Mouse (Mus musculus) B cell, adult (primary cell): Measurements from ENCODE around the gene Tmem221. TPM values are rescaled to one million over a fixed set of nuclear protein-coding genes. Genes with fewer than 3 reads are reported as not detected.

ENCODE experiments used
- total RNA-seq: library from RNA; stranded (reverse); gene quantifications from 4 replicates; pipeline ENCODE4 v1.2.4, GENCODE M21; 2023; ENCODE audit not compliant: inconsistent age

The Tmem221 gene
- 0.33 TPM in 1 of 4 replicates, not detected in the others for total RNA-seq

GRCm38 (mm10) chr8:71558071-71558957 lies at the start of gene Tmem221:
TSS of gene Tmem221 (minus strand) at chr8:71558871.

GRCm38 (mm10) chr8:71597451-71597850 lies 38.8 kb upstream of the Tmem221 start, which contains the start of gene Fam129c:
TSS of gene Fam129c (plus strand) at chr8:71597648.

GRCm38 (mm10) chr8:71591471-71592373 lies 33.1 kb upstream of the Tmem221 start, which contains the start of gene Pgls:
TSS of gene Pgls (plus strand) at chr8:71592176.

DNA sequence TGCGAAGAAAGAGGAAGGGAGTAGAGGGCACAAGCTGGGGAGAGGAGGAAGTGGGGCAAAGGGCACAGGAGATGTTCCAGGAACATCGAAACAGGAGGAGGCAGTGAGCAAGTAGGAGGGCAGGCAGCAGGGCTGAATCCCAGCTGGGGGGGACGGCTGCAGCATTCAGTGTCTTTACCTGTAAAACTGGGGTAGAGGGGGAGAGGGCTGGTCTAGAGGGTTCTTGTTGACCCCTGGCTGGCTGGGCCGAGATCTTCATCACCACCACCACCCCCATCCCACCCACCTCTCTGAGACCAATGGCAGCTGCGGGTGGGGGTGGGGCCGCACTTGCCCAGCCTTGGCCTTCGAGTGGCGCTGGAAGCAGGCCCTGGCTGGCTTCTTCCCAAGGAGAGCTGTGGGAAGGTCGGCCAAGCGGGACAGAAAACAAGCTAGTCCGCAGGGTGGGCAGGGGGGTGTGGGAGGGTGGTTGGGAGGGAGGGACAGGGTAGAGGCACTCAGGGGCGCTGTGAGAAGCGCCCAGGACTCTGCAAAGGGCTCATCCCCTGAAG lies 9.8 kb upstream of the Tmem221 start, which contains the start of gene Slc27a1:
Gene Slc27a1 (plus strand): TSS at position 496 of the 551 bp plus-strand sequence.

DNA sequence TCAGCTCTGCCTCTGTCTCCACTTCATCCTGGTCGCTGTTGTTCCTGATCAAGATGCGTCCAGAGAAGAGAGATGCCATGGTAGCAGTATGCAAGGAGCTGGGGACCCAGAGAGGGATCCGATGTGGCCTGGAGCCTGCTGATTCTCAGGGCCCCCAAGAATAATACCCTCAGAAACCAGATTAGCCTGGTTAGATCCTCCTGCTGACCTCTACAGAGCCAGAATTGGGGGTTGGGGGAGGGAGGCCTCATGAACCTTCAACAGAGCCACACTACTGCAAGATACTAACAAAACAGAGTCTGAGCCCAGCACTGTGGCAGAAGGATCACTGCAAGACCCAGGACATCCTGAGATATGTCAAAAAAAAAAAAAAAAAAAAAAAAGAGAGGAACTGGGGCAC lies 7.8 kb upstream of the Tmem221 start, which contains the start of gene Nxnl1:
Gene Nxnl1 (minus strand): TSS at position 101 of the 400 bp plus-strand sequence.

DNA sequence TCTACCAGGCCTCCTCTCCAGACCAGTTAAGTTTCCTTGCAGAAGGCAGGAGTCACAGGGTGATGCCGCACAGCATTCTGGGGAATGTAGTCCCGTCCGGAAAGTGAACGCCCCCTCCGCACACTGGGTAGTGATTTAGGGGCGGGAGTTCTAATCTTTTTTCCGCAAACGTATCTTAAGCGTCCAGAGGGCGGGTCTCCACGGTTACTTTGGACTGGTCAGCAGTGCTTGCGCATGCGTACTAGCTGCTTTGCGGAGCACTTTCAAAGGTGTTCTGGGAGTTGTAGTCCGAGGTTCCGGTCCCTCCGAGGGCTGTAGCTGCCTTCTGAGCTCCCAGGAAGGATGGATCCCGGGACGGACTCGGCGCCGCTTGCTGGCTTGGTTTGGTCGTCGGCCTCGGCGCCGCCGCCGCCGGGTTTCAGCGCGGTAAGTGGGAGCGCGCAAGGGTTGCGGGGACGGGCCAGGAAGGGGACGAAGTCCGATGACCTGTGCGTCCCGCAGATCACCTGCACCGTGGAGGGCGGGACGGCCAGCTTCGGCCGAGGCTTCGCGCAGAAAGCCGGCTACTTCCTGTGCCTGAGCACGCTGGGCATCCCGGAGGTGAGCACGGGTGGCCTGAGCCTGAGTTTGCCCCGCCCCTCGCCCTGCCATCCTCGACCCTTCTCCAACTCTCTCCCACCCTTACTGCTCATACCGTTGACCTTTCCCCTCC lies 15.9 kb downstream of the Tmem221 start, which contains the start of gene Mvb12a:
Gene Mvb12a (plus strand): TSS at position 291 of the 712 bp plus-strand sequence.

GRCm38 (mm10) chr8:71537028-71537867 lies 21.4 kb downstream of the Tmem221 start, which contains the start of gene Bst2:
TSS of gene Bst2 (minus strand) at chr8:71537456.

DNA sequence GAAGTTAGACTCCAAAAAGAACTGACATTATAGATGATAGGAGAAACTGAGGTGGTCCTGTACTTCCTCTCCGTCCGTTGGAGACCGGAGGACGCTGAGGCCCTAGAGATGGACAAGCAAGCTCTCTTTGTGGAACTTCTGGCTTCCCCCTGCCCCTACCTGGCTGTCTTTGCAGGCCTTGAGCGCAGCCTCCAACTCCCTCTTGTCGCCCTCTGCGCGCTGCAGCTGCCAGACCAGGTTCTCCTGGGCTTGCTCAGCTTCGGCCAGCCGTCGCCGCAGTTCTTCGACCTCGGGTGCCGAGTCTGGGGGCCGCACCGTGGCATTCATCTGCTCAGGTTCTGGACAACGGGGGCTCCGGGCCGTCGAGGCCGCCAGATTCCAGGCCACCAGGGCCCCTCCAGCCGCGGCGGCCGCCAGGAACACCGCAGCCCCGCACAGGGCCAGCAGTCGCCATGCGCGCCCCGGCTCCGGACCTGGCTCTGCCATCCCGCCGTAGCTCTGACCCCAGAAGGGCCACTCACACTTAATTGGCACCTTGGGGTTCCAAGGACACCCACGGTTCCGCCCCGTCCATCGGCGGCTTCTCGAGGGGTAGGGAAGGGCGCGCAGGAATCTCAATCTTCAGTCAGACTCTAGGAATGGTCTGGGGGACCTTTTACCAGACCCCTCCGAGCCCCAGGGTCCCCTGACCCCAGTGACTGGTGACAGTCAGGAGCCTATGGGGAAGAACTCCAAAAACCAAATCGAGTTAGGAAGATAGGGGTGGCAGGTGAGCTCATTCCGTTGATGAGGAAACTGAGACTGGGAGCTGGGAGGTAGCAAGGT lies 33.2 kb downstream of the Tmem221 start, which contains the start of gene Ccdc194:
Gene Ccdc194 (minus strand): TSS at position 486 of the 825 bp plus-strand sequence.

DNA sequence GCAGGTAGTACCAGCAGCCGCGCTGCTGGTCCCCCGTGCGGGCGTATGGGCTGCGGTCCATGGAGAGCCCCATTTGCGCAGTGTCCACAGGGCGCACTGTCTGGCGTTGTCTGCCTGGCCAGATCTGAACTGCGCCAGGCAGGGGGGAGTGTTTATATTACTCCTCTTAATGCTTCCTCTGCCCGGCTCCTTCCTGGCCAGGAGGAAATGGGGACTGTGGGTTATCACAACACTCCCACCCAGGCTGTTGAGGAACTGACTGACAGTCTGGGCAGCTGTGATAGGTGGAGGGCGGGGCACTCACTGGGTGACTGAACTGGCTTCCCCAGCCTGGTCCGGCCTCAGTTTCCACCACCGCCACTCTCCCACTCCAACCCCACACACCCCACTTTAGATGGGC lies 47.0 kb downstream of the Tmem221 start, which contains the start of gene Plvap:
Gene Plvap (minus strand): TSS at position 109 of the 400 bp plus-strand sequence.

Other genes with a start within 250 kb of the Tmem221 start
- gene Use1, start 192.0 kb downstream of the Tmem221 start, total RNA-seq, result 265 to 295 TPM (median 283 TPM) in 4 replicates
- 21.2 to 27.1 TPM (median 23.5 TPM) in 4 replicates for gene Ocel1, start 187.6 kb downstream of the Tmem221 start, total RNA-seq
- 10.3 to 12.4 TPM (median 11.7 TPM) in 4 replicates for gene Nr2f6, start 176.9 kb downstream of the Tmem221 start, total RNA-seq
- gene Ushbp1, start 163.1 kb downstream of the Tmem221 start, total RNA-seq, result not detected in 4 replicates
- gene Babam1, start 162.0 kb downstream of the Tmem221 start, total RNA-seq, result 93.2 to 107 TPM (median 93.8 TPM) in 4 replicates
- 0.51 to 1.4 TPM (median 0.61 TPM) in 4 replicates for gene Ankle1, start 152.9 kb downstream of the Tmem221 start, total RNA-seq
- 11.1 to 13.1 TPM (median 12.5 TPM) in 4 replicates for gene Abhd8, start 95.2 kb downstream of the Tmem221 start, total RNA-seq
- gene Mrpl34, start 93.9 kb downstream of the Tmem221 start, total RNA-seq, result 34.7 to 38.7 TPM (median 35.8 TPM) in 4 replicates
- gene Dda1, start 89.7 kb downstream of the Tmem221 start, total RNA-seq, result 99.3 to 111 TPM (median 106 TPM) in 4 replicates
- 12.1 to 14.8 TPM (median 13.7 TPM) in 4 replicates for gene Ano8, start 72.9 kb downstream of the Tmem221 start, total RNA-seq
- gene Gtpbp3, start 70.8 kb downstream of the Tmem221 start, total RNA-seq, result 17.1 to 21.2 TPM (median 18.4 TPM) in 4 replicates
- gene Plvap, start 47.1 kb downstream of the Tmem221 start, total RNA-seq, result 0.45 TPM in 1 of 4 replicates, not detected in the others
- not detected in 4 replicates for gene Ccdc194, start 33.2 kb downstream of the Tmem221 start, total RNA-seq
- 23.8 to 37.9 TPM (median 34.7 TPM) in 4 replicates for gene Bst2, start 21.4 kb downstream of the Tmem221 start, total RNA-seq
- gene Mvb12a, start 15.9 kb downstream of the Tmem221 start, total RNA-seq, result 36.5 to 54.6 TPM (median 44.8 TPM) in 4 replicates
- gene Nxnl1, start 7.7 kb upstream of the Tmem221 start, total RNA-seq, result not detected in 4 replicates
- 8.2 to 9.1 TPM (median 8.7 TPM) in 4 replicates for gene Slc27a1, start 10.0 kb upstream of the Tmem221 start, total RNA-seq
- gene Pgls, start 33.3 kb upstream of the Tmem221 start, total RNA-seq, result 99.2 to 122 TPM (median 101 TPM) in 4 replicates
- 115 to 183 TPM (median 158 TPM) in 4 replicates for gene Fam129c, start 38.8 kb upstream of the Tmem221 start, total RNA-seq
- gene Colgalt1, start 52.1 kb upstream of the Tmem221 start, total RNA-seq, result 104 to 126 TPM (median 116 TPM) in 4 replicates
- gene Unc13a, start 112.9 kb upstream of the Tmem221 start, total RNA-seq, result 0.54 to 0.64 TPM (median 0.60 TPM) in 3 of 4 replicates, not detected in the other
- gene Jak3, start 117.4 kb upstream of the Tmem221 start, total RNA-seq, result 79.6 to 88.3 TPM (median 85.0 TPM) in 4 replicates
- 33.1 to 38.9 TPM (median 35.9 TPM) in 4 replicates for gene Insl3, start 130.3 kb upstream of the Tmem221 start, total RNA-seq
- gene B3gnt3, start 142.9 kb upstream of the Tmem221 start, total RNA-seq, result 0.54 to 0.93 TPM (median 0.59 TPM) in 4 replicates
- gene Fcho1, start 166.8 kb upstream of the Tmem221 start, total RNA-seq, result 168 to 193 TPM (median 180 TPM) in 4 replicates